Mouse (Mus musculus) forebrain, embryonic 10.5 days (tissue): ENCODE data around the gene Tigit. TPM values are rescaled to one million over a fixed set of nuclear protein-coding genes. Genes with fewer than 3 reads are reported as not detected.

Experiments used
- DNase-seq: peaks from one replicate; pipeline ENCODE4 v3.0.0-alpha.2; 2017; ENCODE audit warnings: low spot score; ENCODE audit errors: extremely low spot score
- H3K27ac ChIP-seq: fragments of 300-500 bp; sonication (generic); 2 replicates; pipeline ENCODE4 v1.5.1; 2016; ENCODE audit warnings: mild to moderate bottlenecking
- H3K27me3 ChIP-seq: fragments of 300-500 bp; sonication (generic); 2 replicates; pipeline ENCODE4 v1.6.1; 2016; ENCODE audit warnings: mild to moderate bottlenecking; ENCODE audit not compliant: poor library complexity, severe bottlenecking
- H3K36me3 ChIP-seq: fragments of 300-500 bp; sonication (generic); replicated peaks from 2 replicates; pipeline ENCODE4 v1.6.1; 2016; ENCODE audit warnings: mild to moderate bottlenecking, moderate library complexity
- H3K4me1 ChIP-seq: fragments of 300-500 bp; sonication (generic); 2 replicates; pipeline ENCODE4 v1.6.1; 2016
- H3K4me3 ChIP-seq: fragments of 300-500 bp; sonication (generic); 2 replicates; pipeline ENCODE4 v1.5.1; 2016; ENCODE audit warnings: mild to moderate bottlenecking, moderate library complexity
- H3K9me3 ChIP-seq: fragments of 300-500 bp; sonication (generic); 2 replicates; pipeline ENCODE4 v1.6.1; 2016; ENCODE audit warnings: mild to moderate bottlenecking, moderate library complexity
- WGBS: fragments of 180-500 bp; shearing (Covaris S2); methylation state at CpG from one replicate; pipeline ENCODE4 v1.1.7; 2016; 5-methylcytosine and 5-hydroxymethylcytosine counted together
- polyA plus RNA-seq: library from polyadenylated mRNA; unstranded; fragments of >200 nt; fragmentation: Nextera tagmentation; extraction: Ambion mirVana; gene quantifications from 2 replicates; pipeline ENCODE4 v1.2.1, GENCODE M21; 2016

The Tigit gene
- polyA plus RNA-seq, 1 experiment from 2014 or later = not detected

- Histone ChIP-seq H3K4me1 (no peaks in the 10 kb centered on the region), H3K27me3 (no peaks in the 10 kb centered on the region), H3K4me3 (no peak overlapping the region), H3K9me3 (no peaks in the 10 kb centered on the region), H3K36me3 (no peaks in the 10 kb centered on the region), H3K27ac (no peak overlapping the region)
- 86% methylated on average over 7 of the region's 7 CpGs for WGBS
- DNase-seq = no peak
Observed at GRCm38 (mm10) chr16:43695852-43696251, 31.9 kb upstream of the Tigit start.

GRCm38 (mm10) chr16:43694104-43694503 lies 30.2 kb upstream of the Tigit start:
- H3K27me3 ChIP-seq = no peaks in the 10 kb centered on the region
- no peak overlapping the region for H3K4me3 ChIP-seq
- WGBS = 92% methylated on average over 11 of the region's 11 CpGs
- H3K9me3 ChIP-seq = no peaks in the 10 kb centered on the region
- no peak for DNase-seq
- H3K27ac ChIP-seq = no peak overlapping the region
- no peaks in the 10 kb centered on the region for H3K4me1 ChIP-seq
- no peaks in the 10 kb centered on the region for H3K36me3 ChIP-seq

- Histone ChIP-seq H3K36me3 (no peaks in the 10 kb centered on the region), H3K4me1 (no peaks in the 10 kb centered on the region), H3K9me3 (no peaks in the 10 kb centered on the region), H3K27ac (no peak overlapping the region), H3K4me3 (no peak overlapping the region), H3K27me3 (no peaks in the 10 kb centered on the region)
- 92% methylated on average over 4 of the region's 4 CpGs for WGBS
- no peak for DNase-seq
Observed at GRCm38 (mm10) chr16:43692611-43693010, 28.7 kb upstream of the Tigit start.

- Histone ChIP-seq H3K36me3 (no peaks in the 10 kb centered on the region), H3K27me3 (no peaks in the 10 kb centered on the region), H3K4me1 (no peaks in the 10 kb centered on the region), H3K27ac (no peak overlapping the region), H3K4me3 (no peak overlapping the region), H3K9me3 (no peaks in the 10 kb centered on the region)
- WGBS = 93% methylated on average over 5 of the region's 5 CpGs
- DNase-seq = no peak
Observed at GRCm38 (mm10) chr16:43691741-43692140, 27.8 kb upstream of the Tigit start.

GRCm38 (mm10) chr16:43690912-43691311 lies 27.0 kb upstream of the Tigit start:
- Histone ChIP-seq H3K4me3 (no peak overlapping the region), H3K36me3 (no peaks in the 10 kb centered on the region), H3K9me3 (no peaks in the 10 kb centered on the region), H3K27me3 (no peaks in the 10 kb centered on the region), H3K4me1 (no peaks in the 10 kb centered on the region), H3K27ac (no peak overlapping the region)
- WGBS = 90% methylated on average over 2 of the region's 2 CpGs
- DNase-seq = no peak

GRCm38 (mm10) chr16:43690211-43690690 lies 26.3 kb upstream of the Tigit start:
- 96% methylated on average over 3 of the region's 3 CpGs for WGBS
- Histone ChIP-seq H3K9me3 (no peaks in the 10 kb centered on the region), H3K4me1 (no peaks in the 10 kb centered on the region), H3K27ac (no peak overlapping the region), H3K36me3 (no peaks in the 10 kb centered on the region), H3K27me3 (no peaks in the 10 kb centered on the region), H3K4me3 (no peak overlapping the region)
- DNase-seq = no peak

- Histone ChIP-seq H3K27ac (no peak overlapping the region), H3K9me3 (no peaks in the 10 kb centered on the region), H3K27me3 (no peaks in the 10 kb centered on the region), H3K4me1 (no peaks in the 10 kb centered on the region), H3K36me3 (no peaks in the 10 kb centered on the region), H3K4me3 (no peak overlapping the region)
- no peak for DNase-seq
- 89% methylated on average over 2 of the region's 2 CpGs for whole genome bisulfite sequencing
Observed at GRCm38 (mm10) chr16:43687968-43688367, 24.0 kb upstream of the Tigit start.

GRCm38 (mm10) chr16:43674400-43674799 lies 10.5 kb upstream of the Tigit start:
- H3K36me3 ChIP-seq = no peaks in the 10 kb centered on the region
- no peaks in the 10 kb centered on the region for H3K9me3 ChIP-seq
- no peak overlapping the region for H3K4me3 ChIP-seq
- no peaks in the 10 kb centered on the region for H3K27me3 ChIP-seq
- H3K27ac ChIP-seq = no peak overlapping the region
- WGBS = 83% methylated on average over 3 of the region's 3 CpGs
- no peak for DNase-seq
- H3K4me1 ChIP-seq = no peaks in the 10 kb centered on the region

- Histone ChIP-seq H3K36me3 (no peaks in the 10 kb centered on the region), H3K27me3 (no peaks in the 10 kb centered on the region), H3K4me3 (no peak overlapping the region), H3K27ac (no peak overlapping the region), H3K4me1 (no peaks in the 10 kb centered on the region), H3K9me3 (no peaks in the 10 kb centered on the region)
- no peak for DNase-seq
Observed at GRCm38 (mm10) chr16:43672697-43673096, 8.8 kb upstream of the Tigit start.

- no peak for DNase-seq
- H3K4me3 ChIP-seq = no peak overlapping the region
- no peaks in the 10 kb centered on the region for H3K9me3 ChIP-seq
- H3K27ac ChIP-seq = no peak overlapping the region
- 89% methylated on average over 1 of the region's 1 CpGs for WGBS
- no peaks in the 10 kb centered on the region for H3K36me3 ChIP-seq
- H3K27me3 ChIP-seq = no peaks in the 10 kb centered on the region
- peaks cover 6% of the 10 kb centered on the region; the same call in 1 of the 2 replicates for H3K4me1 ChIP-seq
Observed at GRCm38 (mm10) chr16:43671972-43672371, 8.0 kb upstream of the Tigit start.

- no peak for DNase-seq
- peaks cover 12% of the 10 kb centered on the region; the same call in 1 of the 2 replicates for H3K4me1 ChIP-seq
- WGBS = 93% methylated on average over 3 of the region's 3 CpGs
- H3K27me3 ChIP-seq = no peaks in the 10 kb centered on the region
- no peak overlapping the region for H3K27ac ChIP-seq
- no peaks in the 10 kb centered on the region for H3K36me3 ChIP-seq
- H3K4me3 ChIP-seq = no peak overlapping the region
- H3K9me3 ChIP-seq = no peaks in the 10 kb centered on the region
Observed at GRCm38 (mm10) chr16:43668294-43668693, 4.3 kb upstream of the Tigit start.

- Histone ChIP-seq H3K27me3 (no peaks in the 10 kb centered on the region), H3K9me3 (no peaks in the 10 kb centered on the region), H3K4me1 (peaks cover 12% of the 10 kb centered on the region; the same call in 1 of the 2 replicates), H3K36me3 (no peaks in the 10 kb centered on the region), H3K4me3 (no peak overlapping the region), H3K27ac (no peak overlapping the region)
- DNase-seq = no peak
Observed at GRCm38 (mm10) chr16:43664861-43665260, 915 bp upstream of the Tigit start.

- Histone ChIP-seq H3K27me3 (no peaks in the 10 kb centered on the region), H3K4me1 (peaks cover 9% of the 10 kb centered on the region; the same call in 1 of the 2 replicates), H3K36me3 (no peaks in the 10 kb centered on the region), H3K27ac (no peak overlapping the region), H3K4me3 (no peak overlapping the region), H3K9me3 (no peaks in the 10 kb centered on the region)
- DNase-seq = no peak
- WGBS = 85% methylated on average over 10 of the region's 10 CpGs
Observed at GRCm38 (mm10) chr16:43662124-43663004, 1.6 kb downstream of the Tigit start.
